Mouse (Mus musculus) neural tube, embryonic 10.5 days (tissue): ENCODE results near the gene Mob1a.
A peak's percentile ranks its signal among the peaks of the same experiment; 100 is the strongest.
"Not testable (repeated sequence)": the region's sequence is repeated elsewhere in the genome, so short reads cannot be mapped to it uniquely, and the experiment has no call there.

Experiments
- DNase-seq: peaks from one replicate; pipeline ENCODE4 v3.0.0-alpha.2; 2017; ENCODE audit warnings: low spot score; ENCODE audit errors: extremely low spot score

The Mob1a gene

GRCm38 (mm10) chr6:83341387-83341786, 15.6 kb downstream of the Mob1a start:
- DNase-seq: no peak

- no peak for DNase-seq
Observed at GRCm38 (mm10) chr6:83342957-83343356, 17.1 kb downstream of the Mob1a start.

DNA sequence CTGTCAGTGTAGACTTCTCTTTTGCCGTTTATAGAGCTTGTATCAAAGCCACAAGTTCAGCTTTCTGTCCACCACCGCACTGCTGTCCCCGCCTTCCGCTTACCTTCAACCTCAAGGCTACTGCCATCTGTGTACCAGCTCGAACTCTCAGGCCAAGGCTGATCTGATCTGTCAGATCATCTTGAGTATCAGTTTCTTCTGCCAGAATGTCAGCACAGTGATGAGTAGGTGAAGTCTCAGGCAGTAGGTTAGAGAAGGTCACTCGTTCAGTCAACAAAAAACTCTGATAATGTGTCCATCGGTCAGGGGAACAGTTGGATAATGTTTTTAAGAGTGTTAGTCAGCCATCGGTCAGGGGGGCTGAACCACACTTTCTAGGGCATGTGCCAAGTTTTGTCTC, 19.5 kb downstream of the Mob1a start:
- DNase-seq: not testable (repeated sequence)

- DNase-seq: no peak
Observed at GRCm38 (mm10) chr6:83347916-83348315, 22.1 kb downstream of the Mob1a start.

DNA sequence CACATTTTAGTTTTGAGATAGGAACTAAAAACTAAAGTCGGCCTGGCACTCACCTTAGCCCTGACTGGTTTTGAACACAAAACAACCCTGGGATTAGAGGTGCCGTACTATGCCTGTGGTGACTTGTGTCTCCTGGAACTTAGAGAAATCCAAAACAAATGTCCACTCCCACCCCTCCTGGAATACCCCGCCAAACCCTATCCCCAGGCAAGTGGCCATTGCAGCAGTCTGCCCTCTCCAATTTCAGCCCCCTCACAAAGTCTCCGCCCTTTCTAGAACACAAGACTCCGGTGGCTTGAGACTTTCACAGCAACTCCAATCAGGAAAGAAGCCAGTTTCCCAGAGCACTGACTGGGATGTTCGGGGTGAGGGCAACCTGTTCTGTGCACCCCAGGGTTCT, 23.1 kb downstream of the Mob1a start, which contains the start of gene Bola3:
TSS of gene Bola3 (plus strand) at position 275 of the 400 bp plus-strand sequence.
- no peak for DNase-seq

- DNase-seq: peak; percentile 94
Observed at GRCm38 (mm10) chr6:83349274-83349958, 23.6 kb downstream of the Mob1a start.

GRCm38 (mm10) chr6:83350172-83350571, 24.4 kb downstream of the Mob1a start:
- DNase-seq: no peak

- no peak for DNase-seq
Observed at GRCm38 (mm10) chr6:83350851-83351405, 25.1 kb downstream of the Mob1a start.

- DNase-seq: no peak
Observed at GRCm38 (mm10) chr6:83351490-83352160, 25.8 kb downstream of the Mob1a start.

GRCm38 (mm10) chr6:83352666-83353410, 27.0 kb downstream of the Mob1a start:
- DNase-seq: no peak

DNA sequence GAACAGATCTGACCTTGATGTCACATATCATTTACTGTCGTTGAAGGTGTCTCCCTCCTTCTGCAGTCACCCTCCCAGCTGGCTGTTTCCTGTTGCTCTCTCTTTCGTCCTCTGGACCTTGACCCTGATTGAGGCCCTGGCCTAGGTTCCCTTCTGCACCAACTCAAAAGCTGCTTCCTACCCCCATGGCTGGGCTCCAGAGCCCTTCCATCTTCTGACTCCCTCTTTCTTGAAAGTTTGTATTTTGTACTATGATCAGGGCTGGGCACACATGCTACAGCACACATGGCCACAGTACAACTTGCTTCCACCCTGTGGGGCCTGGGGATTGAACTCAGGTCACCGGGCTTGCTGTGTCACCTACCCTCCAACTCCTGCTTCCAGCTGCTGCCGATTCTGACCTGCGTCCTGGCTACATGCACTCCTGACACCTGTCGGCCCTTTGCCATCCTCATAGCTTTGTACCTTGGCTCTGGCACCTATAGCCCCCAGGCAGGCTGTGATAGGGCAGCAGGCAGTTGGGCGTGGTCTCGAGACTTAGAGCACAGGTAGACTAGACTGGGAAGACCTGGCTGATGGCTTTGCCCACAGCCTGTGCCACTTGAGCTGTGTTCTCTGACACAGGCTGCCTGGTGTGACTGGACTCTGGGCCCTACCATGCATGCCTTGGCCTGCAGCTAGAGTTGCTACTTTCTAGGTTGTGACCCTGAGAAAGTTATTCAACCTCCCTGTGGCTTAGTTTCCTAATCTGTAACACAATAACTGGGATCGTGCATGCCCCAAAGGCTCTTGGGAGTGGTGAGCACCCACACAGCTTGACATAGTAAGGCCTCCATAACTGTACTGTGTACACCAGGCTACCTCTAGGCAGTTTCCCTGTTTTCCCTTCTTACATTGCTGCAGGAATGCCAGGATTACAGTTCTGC, 29.3 kb downstream of the Mob1a start:
- no peak for DNase-seq

- DNase-seq: peak; percentile 83
Observed at GRCm38 (mm10) chr6:83356569-83357138, 30.8 kb downstream of the Mob1a start.

DNA sequence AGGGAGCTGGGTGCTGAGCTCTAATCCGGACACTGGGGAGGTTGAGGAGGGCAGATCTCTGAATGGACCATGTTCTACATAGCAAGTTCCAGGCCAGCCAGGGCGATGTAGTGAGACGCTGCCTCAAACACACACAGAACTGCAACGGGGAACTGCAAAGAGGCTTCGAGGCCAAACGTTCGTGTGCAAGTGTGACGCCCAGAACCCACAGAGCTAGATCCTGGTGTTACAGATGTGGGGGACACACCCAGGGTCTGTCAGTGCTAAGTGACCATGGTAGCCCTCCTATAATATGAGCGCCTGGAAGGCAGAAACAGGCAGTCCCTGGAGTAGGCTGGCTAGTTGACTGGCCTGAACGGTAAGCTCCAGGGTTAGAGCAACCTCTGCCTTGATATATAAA, 31.6 kb downstream of the Mob1a start:
- no peak for DNase-seq

DNA sequence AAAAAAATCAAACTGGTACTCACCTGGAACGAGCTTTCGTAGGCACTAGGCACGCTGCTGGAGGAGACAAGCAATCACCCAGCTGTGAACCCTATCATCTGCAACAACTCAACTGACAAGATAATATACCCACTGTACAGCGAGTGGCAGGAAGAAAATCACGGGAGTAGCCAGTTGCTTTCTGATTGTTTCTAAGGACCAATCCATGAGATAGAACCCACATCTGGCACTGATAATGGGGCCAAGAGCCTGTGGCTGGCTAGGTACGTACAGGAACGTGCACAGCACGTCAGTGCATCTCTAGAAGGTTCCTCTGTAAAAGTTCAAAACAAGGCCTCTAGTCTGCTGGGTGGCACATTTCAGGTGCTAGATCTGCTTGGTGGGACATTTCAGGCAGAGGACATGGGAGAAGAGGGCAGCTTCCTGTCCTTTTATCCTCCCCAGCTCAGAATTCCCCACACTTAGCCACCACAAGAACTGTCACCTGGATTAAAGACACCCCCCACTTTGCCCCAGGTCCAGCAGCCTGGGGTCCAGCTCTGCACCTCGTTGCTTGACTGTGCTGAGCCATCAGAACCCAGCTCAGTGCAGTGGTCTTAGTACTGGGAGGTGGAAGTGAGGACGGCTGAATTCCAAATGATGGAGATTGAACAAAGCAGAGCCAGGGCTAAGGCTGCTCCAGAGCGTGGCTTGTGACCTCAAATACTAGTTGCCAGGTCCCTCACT, 35.9 kb downstream of the Mob1a start:
- no peak for DNase-seq

GRCm38 (mm10) chr6:83363075-83363474, 37.3 kb downstream of the Mob1a start:
- no peak for DNase-seq

- no peak for DNase-seq
Observed at GRCm38 (mm10) chr6:83370316-83370965, 44.6 kb downstream of the Mob1a start.

DNA sequence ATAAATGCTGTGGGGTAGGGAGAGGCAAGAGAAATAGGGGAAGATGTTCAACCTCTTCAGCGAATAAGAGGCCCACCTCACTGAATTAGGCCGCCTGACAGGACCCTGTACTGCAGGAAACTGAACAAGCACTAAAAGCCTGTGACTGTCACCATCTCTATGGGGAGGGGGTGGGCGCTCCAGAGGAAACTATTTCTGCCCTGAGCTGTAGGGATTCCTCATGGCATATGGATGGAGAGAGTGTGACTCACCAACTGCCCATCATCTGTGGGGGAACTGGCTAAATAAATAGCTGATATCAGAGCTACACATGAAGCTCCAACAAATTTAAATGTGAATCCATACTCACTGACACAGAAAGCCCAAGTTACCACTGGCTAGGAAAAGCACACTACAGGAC, 45.5 kb downstream of the Mob1a start:
- DNase-seq: no peak

- DNase-seq: no peak
Observed at GRCm38 (mm10) chr6:83373704-83374300, 48.0 kb downstream of the Mob1a start.
